Mouse (Mus musculus): ENCODE data around the gene Eif4g3.

Gene Eif4g3

GRCm38 (mm10) chr4:138063372-138064265 is 70.8 kb downstream of the Eif4g3 start:
- in situ Hi-C loops (cut with MboI) = no loop called here

DNA sequence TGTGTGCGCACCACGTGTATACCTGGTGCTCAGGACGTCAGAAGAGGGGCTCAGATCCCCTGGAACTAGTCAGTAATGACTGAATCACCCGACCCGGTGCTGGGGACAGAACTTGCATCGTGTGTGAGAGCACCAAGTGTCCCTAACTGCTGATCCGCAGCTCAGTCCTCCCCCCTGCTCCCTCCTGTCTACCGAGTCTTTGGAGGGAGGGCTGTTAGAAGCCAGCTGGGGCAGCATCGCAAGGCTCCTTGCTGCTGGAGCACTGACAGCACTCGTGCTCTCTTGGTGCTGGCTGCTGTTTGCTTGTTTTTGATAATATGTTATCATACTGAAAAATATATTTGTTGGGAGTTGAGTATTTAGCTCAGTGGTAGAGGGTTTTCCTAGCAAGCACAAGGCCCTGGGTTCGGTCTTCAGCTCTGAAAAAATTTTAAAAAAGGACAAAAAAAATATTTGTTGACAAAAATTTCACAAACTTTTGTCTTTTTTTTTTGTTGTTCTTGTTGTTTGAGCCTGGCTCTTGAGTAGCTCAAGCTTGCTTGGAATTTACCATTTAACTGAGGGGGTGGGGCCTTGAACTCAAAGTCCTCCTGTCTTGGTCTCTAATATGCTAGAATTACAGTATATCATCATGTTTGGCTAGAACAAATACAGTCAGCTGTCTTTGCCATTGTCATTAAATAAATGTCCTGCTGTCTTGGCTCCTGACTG is 72.2 kb downstream of the Eif4g3 start:
- in situ Hi-C loops (cut with MboI) = no loop called here

DNA sequence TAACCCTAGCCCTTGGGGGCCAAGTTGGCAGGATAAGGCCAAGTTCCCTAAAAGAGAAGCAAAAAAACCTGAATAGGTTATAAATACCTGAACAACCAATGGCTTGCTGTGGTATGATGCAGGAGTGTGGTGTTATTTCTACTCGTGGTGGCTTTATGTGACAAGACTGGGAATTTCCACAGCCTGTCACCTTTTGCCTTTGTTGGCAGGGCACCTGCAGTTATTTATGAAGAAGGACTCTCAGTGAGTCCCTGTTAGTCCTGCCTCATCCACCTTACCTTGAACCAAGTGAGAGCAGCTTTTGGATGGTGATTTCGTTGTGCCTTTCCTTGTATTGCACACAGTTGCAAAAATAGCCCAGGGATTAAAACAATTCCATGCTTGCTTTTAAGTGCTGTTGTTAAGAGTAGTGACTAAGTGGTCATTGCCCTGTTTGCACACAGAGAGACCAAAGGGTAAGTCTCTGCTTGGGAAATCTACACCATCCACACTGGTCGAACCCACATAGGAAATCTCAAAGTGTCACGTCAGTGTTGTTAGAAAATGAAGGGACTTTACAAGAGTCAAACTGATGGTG is 72.9 kb downstream of the Eif4g3 start:
- in situ Hi-C loops (cut with MboI) = no loop called here

GRCm38 (mm10) chr4:138066421-138066820 is 73.6 kb downstream of the Eif4g3 start:
- in situ Hi-C loops (cut with MboI) = no loop called here

DNA sequence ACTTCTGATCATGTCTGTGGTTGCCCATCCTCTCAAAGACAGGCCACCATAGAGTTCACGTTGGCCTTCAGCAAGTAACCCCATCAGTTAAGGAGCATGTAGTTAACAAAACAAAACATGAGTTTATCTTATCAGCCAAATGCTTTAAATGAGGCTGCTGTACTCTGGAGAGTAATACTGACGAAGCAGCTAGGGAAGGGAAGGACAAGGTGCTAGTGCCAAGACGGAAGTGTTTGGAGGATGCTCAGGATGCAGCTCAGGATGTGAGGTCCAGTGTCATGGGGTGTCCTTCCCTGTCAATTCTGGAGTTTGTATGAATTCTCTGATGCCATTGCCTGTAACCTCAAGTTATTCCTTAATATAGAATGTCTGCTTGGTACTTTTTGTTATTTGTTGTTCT is 75.0 kb downstream of the Eif4g3 start:
- in situ Hi-C loops (cut with MboI) = no loop called here

DNA sequence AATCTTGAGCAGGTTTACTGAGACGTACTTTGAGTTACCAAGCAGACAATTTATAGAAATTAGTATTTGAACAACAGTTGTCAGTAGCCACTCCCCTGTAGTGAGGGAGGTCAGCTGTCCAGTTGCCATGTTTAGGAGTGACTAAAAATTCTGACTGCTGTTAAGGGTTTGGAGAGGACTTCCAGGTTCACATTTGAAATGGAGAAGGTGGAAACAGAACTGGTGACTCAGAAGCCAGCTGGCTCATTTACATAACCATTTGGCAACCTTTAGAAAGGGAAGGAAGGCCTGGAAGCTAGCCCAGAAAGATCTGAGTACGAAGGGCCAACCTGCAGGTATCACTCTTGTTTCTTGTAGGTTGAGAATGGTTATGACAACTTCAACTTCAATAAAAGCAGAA is 75.8 kb downstream of the Eif4g3 start:
- in situ Hi-C loops (cut with MboI) = no loop called here

DNA sequence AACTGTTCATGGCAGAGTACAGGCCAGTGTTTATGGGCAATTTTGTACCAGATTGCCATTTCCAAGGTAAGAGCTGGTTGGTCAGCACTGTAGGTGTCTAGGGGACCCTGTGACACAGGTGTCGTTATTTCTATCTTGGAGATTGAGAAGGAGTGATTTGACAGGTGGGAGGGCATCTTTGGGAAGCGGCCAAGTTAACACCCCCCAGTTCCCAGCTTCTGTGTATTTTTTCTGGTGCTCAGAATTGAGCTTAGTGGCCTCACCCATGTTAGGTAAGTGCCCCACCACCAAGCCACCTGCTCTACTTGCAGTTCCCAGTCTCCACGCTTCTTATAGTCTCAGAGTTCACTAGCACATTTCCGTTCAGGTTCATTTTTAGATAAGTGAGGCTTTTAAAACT is 76.5 kb downstream of the Eif4g3 start:
- in situ Hi-C loops (cut with MboI) = no loop called here

DNA sequence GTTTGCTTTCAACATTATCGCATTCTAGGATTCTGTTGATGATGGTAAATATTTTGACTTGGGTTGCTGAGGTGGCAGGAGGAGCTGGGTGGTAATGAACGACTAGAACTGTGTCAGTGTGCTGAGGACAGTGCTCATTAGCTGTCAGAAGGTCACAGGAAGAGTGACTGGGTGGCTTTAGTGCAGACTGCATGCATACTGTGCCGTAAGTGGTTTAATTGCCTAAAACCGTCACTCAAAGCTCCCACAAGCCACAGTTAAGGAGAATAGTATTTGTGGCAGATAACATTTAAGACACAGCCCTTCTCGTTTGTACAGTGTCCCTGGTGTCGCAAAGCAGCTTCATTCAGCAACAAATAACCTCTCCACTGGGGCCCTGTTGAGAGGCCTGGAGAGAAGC is 78.7 kb downstream of the Eif4g3 start:
- in situ Hi-C loops (cut with MboI) = no loop called here

DNA sequence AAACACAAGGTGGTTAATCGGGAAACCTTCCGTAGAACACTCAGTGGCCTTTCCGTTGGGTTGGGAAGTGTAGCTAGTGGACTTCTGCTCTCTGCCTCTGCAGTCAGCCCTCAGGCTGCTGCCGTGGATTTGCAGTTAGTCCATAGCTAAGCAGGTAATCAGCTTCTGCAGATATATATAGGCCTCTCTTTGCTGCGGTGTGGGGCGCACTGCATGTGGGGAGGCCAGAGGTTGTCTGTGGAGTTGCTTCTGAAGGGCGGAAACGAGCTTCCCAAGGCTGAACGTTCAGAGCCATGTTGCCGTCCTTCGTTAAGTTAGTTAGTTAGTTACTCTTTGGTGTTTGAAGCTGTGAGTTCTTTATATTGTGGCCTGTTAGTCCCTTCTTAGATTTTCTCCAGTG is 80.3 kb downstream of the Eif4g3 start:
- in situ Hi-C loops (cut with MboI) = no loop called here

- in situ Hi-C loops (cut with MboI) = no loop called here
Observed at GRCm38 (mm10) chr4:138073531-138073930, 80.7 kb downstream of the Eif4g3 start.

- in situ Hi-C loops (cut with MboI) = no loop called here
Observed at GRCm38 (mm10) chr4:138074896-138075584, 82.2 kb downstream of the Eif4g3 start.

- in situ Hi-C loops (cut with MboI) = no loop called here
Observed at GRCm38 (mm10) chr4:138077663-138078295, 85.0 kb downstream of the Eif4g3 start.

GRCm38 (mm10) chr4:138079234-138079633 is 86.4 kb downstream of the Eif4g3 start:
- in situ Hi-C loops (cut with MboI) = no loop called here

- in situ Hi-C loops (cut with MboI) = no loop called here
Observed at GRCm38 (mm10) chr4:138082466-138082865, 89.6 kb downstream of the Eif4g3 start.

GRCm38 (mm10) chr4:138084103-138084502 is 91.3 kb downstream of the Eif4g3 start:
- in situ Hi-C loops (cut with MboI) = no loop called here

GRCm38 (mm10) chr4:138084851-138085573 is 92.2 kb downstream of the Eif4g3 start:
- in situ Hi-C loops (cut with MboI) = no loop called here

GRCm38 (mm10) chr4:138086949-138087348 is 94.1 kb downstream of the Eif4g3 start:
- in situ Hi-C loops (cut with MboI) = no loop called here

GRCm38 (mm10) chr4:138089512-138089911 is 96.7 kb downstream of the Eif4g3 start:
- in situ Hi-C loops (cut with MboI) = no loop called here

GRCm38 (mm10) chr4:138091562-138092194 is 98.9 kb downstream of the Eif4g3 start:
- in situ Hi-C loops (cut with MboI) = no loop called here

GRCm38 (mm10) chr4:138100456-138100855 is 107.6 kb downstream of the Eif4g3 start:
- in situ Hi-C loops (cut with MboI) = no loop called here

DNA sequence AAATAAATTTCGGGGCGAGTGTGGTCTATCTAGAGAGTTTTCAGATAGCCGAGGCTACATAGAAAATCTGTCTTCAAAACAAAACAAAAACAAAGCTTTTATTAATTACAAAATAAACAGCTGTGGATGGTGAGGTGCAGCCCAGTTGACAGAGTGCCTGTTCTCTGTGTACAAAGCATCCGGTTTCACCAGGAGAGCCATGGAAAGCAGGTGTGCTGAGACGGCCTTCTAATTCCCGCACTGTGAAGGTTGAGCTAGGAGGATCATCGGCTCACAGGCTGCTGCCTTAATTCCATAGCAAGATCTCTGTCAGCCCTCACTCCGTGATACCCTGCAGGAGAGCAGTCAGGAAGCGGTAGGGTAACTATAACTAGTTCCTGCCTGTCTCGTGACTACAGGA is 109.0 kb downstream of the Eif4g3 start:
- in situ Hi-C loops (cut with MboI) = no loop called here
